Mouse (Mus musculus) layer of hippocampus, postnatal 10 days (tissue): ENCODE measurements around the gene Spata21. TPM values are rescaled to one million over a fixed set of nuclear protein-coding genes. Genes with fewer than 3 reads are reported as not detected.

Source experiments
- DNase-seq, 2 experiments: peaks; one replicate each; pipeline ENCODE4 v3.0.0; 2021; ENCODE audit warnings: low spot score in 2 of 2
- total RNA-seq, 2 experiments: library from RNA; stranded (reverse); gene quantifications; 2 replicates each; pipeline ENCODE4 v1.2.3; 2021

The Spata21 gene
- total RNA-seq, 2 experiments from 2014 or later: 0.27 to 0.53 TPM

DNA sequence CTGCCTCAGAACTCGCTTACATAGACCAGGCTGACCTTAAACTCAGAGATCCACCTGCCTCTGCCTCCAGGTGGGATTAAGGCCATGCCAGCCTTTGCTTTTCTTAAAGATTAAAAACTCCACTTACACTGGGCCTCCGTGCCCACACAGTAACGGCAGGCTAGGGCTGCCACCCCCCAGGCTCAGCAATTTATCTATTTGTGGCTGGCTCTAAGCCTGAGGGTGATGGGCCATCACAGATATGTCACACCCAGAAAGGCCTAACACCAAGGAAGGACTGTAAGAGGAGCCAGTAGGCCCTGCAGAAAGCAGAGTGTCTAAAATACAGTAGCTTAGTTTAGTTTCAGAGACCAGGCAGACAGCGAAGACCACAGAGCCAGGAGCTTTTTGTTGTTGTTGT is 14.0 kb upstream of the Spata21 start:
- DNase-seq: no peak

DNA sequence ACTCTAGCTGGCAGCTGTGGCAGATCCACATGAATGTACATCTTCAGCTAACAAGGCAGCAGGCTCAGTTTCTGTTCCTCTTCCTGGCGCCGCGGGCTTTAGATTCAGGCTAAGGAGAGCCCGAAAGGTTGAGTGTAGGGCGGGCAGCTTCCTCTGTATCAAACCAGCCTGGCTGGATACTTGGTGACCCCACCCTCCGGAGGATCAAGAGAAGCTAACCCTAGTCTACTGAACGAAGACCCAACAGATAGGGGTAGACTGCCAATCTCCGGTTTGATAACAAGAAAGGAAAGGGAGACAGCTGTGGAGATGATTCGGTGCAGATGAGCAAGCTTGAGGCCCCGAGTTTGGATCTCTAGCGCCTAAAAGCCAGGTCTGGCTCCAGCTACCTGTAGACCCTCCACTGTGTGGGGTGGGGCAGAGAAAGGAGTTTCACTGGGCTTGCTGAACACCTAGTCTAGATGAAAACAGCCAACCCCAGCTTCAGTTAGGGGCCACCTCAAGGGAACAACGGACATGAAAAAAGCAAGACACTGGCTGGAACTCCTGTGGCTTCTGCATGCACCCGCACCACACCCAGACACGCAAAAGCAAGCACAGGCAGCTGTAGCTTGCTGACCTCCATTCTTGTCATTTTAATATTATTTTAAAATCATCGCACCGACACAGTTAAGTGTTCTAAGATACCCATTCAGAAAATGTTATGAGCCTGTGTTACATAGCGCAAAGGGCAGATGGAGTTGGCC is 11.2 kb upstream of the Spata21 start:
- DNase-seq: no peak

DNA sequence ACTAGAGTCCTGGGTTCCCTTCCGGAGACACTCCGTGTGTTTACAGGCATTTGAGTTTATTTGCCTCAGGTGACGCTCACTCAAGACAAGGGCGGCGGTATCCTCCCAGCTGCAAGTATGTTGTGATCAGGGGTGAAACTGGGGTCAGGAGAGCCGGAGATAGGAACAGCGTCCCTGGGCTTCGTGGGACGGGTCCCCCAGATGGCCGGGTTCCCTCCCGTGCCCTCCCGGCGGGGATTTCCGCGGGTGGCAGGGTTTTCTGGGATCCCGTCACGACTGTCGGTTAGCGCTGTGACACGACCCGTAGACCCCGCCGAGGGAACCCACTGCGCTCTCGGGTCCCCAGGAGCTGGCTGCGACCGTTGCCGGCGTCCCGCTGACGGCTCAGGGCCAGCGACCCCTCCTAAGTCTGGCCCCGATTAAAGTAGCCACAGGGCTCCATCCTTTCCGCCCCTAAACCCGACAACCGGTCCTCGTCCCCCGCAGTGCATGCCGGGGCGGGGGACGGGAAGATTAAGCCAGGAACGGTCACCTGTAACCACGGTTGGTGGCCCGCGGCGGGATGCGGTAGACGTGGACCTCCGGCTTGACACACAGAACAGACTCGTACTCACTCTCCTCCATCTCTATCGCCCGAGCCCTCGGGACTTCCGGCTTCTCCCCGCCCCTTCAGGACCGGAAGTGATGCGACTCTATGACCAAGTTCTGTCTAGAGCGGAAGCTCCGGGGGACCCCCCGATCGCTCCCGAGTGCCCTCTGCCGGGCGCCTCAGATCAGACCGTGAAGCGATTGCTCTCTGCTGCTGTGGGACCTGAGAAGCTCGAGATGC is 10.2 kb upstream of the Spata21 start, which contains the start of gene Necap2:
Gene Necap2, minus strand, starts transcription at position 677 of the 829 bp plus-strand sequence.
- DNase-seq: peak; percentile 94 to 97

DNA sequence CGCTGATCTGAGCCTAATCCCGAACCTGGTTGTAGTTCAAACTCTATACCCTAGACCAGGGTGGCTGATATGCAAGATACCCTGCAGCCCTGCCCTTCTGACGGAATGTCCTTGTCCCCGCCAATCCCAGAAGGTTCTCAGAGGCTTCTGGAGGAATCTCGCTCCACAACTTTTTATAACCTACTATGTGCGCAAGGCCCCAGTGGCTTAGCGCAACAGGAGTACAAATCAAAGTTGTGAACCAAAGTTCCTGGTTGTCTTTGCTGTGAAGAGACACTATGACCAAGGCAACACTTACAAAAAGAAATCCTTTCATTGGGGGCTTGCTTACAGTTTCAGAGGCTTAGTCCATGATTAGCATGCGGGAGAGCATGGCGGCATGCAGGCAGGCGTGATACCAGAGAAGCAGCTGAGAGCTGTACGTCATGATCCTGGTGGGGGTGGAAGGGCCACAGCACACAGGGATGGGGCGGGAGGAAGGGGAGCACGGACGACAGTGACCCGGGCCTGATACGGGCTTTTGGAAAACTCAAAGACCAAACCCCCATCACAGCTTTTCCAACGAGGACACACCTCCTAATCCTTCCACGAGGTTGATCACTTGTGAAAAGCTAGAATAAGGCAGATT is 9.5 kb upstream of the Spata21 start:
- no peak for DNase-seq

DNA sequence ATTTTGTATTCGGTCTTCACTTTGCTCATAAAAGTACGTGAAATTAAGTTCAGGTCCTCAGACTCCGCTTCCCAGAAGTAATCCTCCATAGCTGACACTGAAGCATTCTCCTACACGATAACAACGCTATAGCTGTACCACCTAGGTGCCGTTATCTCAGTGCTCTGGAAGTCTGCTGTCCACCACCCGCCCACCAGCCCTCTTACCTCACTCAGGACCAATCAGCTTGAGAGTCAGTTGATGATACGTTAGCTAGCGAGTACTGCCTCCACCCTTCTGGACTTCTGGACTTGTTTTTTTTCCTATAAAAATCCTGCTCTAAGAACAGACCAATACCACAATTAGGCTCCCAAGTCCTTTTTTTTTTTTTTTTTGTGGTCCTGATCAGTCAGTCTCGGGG is 1.3 kb upstream of the Spata21 start:
- no peak for DNase-seq

DNA sequence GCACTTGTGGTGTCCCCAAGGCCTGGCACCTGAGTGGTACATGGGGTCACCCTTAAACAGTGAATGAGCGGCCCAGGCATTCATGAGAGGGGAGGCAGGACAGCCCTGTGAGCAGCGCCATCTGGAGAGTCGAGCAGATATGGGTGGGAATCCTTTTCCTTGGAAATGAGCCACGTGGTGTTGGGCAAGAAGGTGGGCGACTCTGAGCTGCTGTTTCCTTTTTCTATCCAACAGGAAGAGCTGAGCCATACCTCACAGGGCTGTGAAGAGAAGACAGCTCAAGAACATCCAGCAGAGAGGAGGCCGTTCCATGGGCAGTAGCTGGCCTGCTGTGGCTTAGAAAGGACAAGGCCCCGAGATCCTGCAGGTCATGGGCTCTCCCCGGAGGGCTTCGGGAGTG is 581 bp downstream of the Spata21 start:
- no peak for DNase-seq

DNA sequence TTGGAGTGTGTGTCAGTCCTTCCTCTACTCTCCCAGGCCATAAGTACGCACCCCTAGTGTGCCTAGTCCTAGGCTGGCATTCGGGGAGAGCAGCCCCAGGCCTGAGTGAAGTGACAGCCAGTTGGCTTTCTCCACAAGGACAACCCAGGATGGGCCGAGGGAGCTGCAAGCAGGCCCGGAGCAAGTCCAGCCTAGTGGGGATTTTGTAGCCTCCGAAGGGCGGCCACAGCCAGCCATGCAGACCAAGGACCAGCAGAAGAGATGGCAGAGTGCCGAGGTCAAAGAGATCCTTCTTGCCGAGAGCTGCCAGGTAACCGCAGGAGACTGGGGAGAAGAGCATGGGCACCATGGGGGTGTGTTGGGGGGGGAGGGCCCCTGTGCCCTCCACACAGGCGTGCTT is 6.9 kb downstream of the Spata21 start:
- DNase-seq: no peak

DNA sequence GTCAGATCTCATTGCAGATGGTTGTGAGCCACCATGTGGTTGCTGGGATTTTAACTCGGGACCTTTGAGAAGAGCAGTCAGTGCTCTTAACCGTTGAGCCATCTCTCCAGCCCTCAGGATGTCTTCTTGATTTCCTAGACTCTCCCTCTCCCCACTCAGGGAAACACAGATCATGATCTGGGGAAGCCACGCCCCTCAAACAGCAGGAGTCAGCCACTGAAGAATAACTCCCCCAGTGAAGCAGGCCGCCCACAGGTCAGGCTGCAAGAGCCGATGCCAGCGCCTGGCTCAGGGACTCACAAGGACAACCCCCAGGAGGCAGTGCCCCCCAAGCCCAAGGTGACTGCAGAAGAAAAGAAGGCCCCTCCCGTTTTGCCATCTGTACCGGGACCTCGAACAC is 8.6 kb downstream of the Spata21 start:
- DNase-seq: no peak

DNA sequence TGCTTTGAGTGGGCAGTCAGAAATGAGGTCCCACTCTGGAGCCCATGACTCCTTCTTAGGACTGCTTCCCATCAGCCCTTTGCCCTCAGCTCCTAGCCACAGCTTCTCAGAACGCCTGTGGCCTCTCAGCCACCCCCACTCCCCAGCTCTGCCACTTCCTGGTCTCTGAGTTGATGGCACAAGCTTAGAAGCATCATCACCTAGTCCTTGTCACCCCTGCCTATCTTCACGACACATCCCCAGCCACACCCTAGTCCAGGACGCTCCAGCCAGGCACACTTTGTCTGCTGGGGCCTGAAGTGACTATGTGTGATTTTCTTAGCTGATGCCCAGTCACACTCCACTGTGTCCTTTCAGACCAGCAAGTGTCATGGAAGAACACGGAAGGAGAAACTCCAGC is 10.8 kb downstream of the Spata21 start:
- DNase-seq: no peak

DNA sequence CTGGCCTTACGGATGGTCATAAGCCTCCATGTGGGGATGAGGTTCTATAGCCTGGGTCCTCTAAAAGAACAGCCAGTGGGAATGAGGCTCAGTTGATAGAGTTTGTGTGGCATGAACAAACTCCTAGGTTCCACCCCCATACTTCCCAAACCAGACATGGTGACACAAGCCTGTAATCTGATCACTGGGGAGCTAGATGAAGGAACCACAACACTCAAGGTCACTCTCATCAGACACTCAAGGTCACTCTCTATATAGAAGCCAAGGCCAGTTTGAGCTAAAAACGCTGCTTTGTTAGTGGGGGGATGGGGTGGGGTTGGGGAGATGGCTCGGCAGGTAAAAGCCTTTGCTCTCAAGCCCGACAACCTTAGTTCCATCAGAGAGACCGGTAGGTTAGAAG is 11.8 kb downstream of the Spata21 start:
- DNase-seq: no peak

DNA sequence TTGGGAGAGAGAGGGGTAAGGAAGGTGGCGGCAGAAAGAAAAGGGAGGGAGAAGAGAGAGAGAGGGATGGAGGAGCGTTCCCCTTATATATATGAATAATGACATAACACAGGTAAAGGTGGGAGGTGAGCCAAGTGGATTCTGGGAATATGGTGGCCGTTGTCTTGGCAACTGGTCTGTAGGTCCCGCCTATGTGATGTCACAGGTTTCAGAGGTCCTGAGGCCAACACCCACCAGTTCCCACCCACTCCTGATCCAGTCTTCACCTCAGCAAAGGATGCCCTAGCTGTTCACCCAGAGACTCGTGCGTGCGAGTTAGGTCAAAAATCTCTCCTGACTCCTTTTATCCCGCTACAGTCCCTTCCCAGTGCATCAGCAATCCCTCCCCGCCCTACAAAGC is 13.2 kb downstream of the Spata21 start:
- DNase-seq: no peak

DNA sequence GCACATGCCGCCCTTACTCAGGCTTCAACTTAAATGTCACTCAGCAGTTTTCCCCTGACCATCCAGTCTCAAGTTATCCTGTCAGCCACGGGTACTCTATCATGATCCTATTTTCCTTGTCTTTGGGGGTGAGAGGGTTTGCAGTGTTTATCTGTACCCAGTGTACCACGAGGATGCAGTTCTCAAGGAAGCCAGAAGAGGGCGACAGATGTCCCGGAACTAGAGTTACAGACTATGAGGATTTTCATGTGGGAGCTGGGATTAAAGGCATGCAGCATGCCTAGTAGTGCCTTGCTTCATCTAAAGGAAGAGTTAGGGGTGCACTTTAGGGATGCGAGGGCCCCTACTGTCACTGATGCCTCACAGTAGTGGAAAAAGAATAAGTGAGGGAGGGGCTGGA is 13.7 kb downstream of the Spata21 start:
- DNase-seq: peak in 1 of 2 experiments; percentile 46

DNA sequence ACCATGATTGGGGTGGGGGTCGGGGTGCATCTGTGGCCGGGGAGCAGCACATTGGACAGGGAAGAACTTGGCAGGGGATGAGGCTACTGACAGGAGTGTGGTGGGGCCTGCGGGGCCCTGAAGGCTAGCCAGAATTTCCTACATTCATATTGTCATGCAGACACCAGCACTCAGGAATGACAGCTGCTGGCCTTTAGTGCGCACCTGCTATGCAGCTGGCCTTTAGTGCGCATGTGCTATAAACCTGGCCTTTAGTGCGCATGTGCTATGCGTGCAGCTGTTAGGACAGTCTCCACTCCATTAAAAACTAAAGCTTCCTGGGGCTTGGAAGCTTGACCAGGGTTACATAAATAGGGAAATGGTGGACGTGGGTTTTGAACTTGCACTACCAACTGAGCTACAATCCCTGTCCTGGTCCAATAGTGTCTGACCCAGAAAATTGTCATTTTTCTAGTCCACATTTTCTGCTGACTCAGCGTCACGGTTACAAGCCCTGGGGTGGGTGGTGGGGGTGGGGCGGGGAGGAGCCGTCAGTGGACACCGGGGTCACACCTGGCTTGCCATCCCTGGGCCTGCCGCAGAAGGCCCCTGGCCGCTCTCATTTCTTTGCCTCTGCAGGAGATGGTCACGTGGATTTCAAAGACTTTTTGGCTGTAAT is 18.5 kb downstream of the Spata21 start:
- no peak for DNase-seq

DNA sequence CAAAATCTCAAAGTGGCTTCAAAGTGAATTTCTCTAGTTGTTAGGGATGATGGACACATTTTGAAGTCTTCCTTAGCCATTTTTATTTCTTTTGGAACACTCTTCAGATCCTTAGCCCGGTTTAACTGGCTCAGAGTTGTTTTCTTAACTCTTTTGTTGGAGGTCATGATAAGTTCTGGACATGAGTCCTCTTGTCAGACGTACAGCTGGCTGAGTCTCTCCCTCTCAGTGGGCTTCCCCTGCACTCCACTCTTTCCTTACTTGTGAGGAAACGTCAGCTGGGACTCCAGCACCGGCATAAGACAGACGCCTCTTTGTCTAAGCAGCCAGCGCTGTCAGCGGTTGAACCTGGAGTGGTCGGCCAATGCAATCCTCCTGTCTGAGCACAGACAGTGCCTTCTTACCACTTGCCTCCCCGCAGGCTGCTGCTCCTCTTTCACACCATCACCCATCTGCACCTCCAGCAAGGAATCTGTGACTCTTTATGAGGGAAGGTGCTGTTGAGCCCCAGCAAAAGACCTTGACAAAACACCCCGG is 20.1 kb downstream of the Spata21 start:
- no peak for DNase-seq

DNA sequence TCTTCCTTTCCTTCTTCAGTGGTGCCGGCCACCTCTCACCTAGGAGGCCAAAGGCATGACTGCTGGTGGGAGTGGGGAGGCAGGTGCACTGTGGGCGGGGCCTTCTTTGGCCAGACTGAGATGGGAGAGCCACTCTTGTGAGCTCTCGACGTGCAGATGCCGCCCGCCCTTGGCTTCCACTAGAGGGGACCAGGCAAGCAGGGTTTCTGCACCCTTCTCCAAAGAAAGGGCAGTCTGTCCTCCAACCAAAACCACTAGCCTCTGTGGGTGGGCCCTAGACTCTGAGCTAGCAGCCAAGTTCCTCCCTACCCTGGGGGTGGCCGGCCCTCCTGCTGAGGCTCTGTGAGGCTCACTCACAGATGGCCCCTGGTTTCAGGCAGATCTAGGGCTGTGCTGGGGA is 25.7 kb downstream of the Spata21 start:
- peak in 1 of 2 experiments; percentile 42 for DNase-seq

DNA sequence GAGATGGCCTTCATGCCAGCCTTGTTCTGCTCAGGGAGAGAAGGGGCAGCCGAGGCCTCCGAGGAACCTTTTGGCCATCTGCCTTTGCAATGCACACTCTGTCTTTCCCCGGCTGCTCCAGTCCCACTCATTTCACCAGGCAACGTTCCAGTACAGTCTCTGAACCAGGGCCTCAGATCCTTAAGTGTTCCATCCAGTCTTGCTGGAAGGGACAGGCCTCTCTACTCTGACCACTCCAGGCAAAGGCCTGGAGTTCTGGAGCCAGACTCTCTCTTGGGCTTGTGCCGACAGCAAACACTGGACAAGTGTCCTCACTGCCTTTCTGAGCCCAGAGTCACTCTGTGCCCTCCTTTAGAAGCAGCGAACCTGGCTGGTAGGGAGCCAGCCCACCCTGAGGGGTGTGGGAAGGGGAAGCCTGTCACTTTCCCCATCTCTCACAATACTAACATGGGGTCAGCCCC is 26.4 kb downstream of the Spata21 start:
- peak; percentile 66 to 67 for DNase-seq

DNA sequence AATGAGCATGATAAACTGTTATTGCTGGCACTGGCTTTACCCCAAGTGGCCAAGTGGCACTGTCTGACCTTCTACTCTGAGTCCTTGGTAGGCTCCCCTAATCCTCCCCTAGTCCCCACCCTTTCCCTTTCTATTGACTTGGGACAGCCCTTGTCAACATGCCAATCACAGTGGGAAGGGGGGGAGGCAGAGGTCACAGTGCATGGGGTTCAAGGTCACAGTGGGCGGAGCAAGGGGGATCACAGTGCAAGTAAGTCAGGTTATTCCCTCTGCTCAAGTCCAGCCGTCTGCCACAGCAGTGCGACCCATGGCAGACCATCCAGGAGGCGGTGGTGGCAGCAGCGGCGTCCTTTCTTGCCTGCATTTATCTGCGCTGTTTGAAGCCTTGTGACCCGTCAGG is 27.3 kb downstream of the Spata21 start:
- no peak for DNase-seq

DNA sequence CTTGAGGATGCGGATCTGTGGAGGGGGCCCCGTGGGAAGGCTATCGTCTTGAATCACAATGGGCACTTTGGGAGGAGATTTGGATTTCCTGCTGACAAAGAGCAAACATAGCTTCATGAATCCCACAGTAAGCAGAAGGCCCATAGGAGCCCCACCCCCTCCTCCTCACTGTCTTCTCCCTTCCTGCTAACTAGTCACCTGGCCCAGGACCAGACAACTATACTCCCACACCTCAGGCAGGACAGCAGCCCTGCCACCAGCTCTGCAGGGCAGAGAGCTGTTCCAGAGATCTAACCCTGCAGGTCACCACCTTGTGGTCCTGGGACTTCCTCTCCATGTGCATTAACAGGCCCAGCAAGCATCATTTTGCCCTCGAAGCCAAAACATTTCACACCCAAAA is 30.6 kb downstream of the Spata21 start:
- DNase-seq: no peak

DNA sequence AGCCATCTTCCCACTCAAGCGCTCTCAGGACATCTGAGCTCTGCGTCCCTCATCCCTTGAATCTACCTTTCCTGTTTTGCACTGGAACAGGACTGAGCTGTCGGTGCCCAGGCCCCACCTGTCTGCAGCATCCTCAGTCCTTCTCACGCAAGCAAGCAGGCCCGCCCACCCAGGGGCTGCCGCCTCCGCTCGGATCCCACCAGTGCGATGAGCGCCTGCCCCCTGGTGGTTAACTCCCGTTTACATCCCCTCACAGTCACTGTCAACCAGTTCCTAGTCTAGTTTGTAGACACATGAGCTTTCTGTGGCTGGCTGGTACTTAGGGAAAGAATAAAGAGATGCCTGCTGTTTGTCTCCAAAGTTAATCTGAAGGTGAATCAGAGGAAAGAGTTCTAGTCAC is 32.6 kb downstream of the Spata21 start:
- DNase-seq: peak; percentile 78 to 82

DNA sequence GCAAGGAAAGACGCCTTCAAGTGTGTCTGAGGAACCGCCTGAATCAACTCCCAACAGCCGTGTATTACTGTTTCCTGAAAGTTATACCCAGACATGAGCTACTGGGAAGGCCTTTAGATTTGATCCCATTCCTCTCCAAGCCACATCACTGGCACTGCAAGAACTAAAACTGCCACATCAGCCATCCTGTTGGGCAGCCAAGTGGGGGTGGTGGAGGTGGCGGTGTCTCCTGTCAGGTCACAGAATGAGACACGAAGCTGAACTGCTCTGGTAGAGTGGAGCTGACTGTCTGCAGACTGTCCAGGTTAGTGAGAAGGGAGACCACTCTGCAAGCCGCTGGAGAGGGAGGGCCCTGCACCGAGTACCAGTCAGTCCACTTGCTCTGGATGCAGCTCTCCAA is 34.5 kb downstream of the Spata21 start:
- DNase-seq: no peak

DNA sequence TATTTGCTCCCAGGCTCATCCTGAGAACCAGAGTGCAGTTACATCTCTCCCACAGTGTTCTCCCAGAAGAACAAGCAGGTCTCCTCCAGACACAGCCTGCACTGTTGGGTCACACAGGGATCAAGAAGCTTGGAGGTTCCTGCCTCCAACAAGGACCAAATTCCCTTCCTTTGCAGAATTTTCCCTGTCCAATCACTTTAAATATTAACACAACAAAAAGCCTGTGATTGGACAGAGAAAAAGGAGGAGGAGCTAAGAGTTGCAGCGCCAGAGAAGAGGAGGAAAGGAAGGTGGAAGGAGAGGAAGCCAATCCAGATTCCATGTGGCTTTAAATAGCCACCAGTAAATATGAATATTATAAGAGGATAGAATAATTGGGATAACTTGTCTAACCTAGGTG is 34.9 kb downstream of the Spata21 start:
- DNase-seq: no peak
